ENCODE assay signal across 8 mouse cellular contexts in the genomic region with DNA sequence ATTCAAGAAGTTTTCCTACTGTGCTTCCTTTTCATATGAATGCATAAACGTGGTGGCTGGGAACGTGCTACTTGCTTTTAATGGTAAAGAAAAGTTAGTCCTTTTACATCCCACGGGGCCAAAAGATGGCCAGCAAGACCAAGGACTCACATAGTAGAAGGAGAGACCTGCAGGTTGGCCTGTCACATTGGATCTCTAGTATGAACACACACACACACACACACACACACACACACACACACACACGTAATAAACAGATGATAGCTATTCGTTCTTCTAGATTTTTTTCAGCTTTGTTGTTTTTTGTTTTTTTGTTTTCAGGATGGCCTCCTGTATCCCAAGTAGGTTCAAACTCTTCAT. TPM values are rescaled to one million over a fixed set of nuclear protein-coding genes. Genes with fewer than 3 reads are reported as not detected.
DNase-seq lines count a peak whose midpoint lies in the region; ATAC-seq and TF ChIP-seq lines count a peak whose summit lies in the region.

No protein-coding gene starts in this region.

- 41% methylated on average over 5 of the region's 5 CpGs for WGBS in lung, embryonic 14.5 days
- WGBS in intestine, postnatal 0 days, result 29% methylated on average over 5 of the region's 5 CpGs
- 45% methylated on average over 5 of the region's 5 CpGs for WGBS in neural tube, embryonic 15.5 days

- peak; percentile 18; the same call in 1 of the 2 replicates for ATAC-seq in lung, embryonic 14.5 days (ENCODE audit: insufficient read depth)
- no peak for ATAC-seq in intestine, postnatal 0 days
- no peak for ATAC-seq in neural tube, embryonic 15.5 days (ENCODE audit: low FRiP score)

- no peaks in the 10 kb centered on the region for H3K9me3 ChIP-seq in lung, embryonic 14.5 days (ENCODE audit: low read depth, low read length)
- no peaks in the 10 kb centered on the region for H3K9me3 ChIP-seq in intestine, postnatal 0 days (ENCODE audit: control insufficient read depth)
- H3K9me3 ChIP-seq in neural tube, embryonic 15.5 days (replicated peaks), result no peaks in the 10 kb centered on the region

- no peaks in the 10 kb centered on the region for H3K27me3 ChIP-seq in lung, embryonic 14.5 days (ENCODE audit: insufficient read depth, low read length)
- no peaks in the 10 kb centered on the region for H3K27me3 ChIP-seq in intestine, postnatal 0 days (replicated peaks; ENCODE audit: control insufficient read depth, insufficient read depth, low read length)
- H3K27me3 ChIP-seq in neural tube, embryonic 15.5 days (replicated peaks), result no peaks in the 10 kb centered on the region

- H3K27ac ChIP-seq in lung, embryonic 14.5 days (ENCODE audit: low read depth), result peak overlapping the region; percentile 68
- peak overlapping the region; percentile 13; the same call in 1 of the 2 replicates for H3K27ac ChIP-seq in embryonic fibroblast, embryonic 13.5 days (ENCODE audit: insufficient read depth, low read length)
- peak overlapping the region; percentile 47; the same call in 1 of the 2 replicates for H3K27ac ChIP-seq in intestine, postnatal 0 days (ENCODE audit: low read depth, low read length)
- H3K27ac ChIP-seq in neural tube, embryonic 15.5 days (replicated peaks), result peak overlapping the region; percentile 88

- peak overlapping the region; percentile 66; the same call in 1 of the 2 replicates for H3K9ac ChIP-seq in lung, embryonic 14.5 days
- H3K9ac ChIP-seq in intestine, postnatal 0 days (ENCODE audit: low read depth, low read length), result peak overlapping the region; percentile 74; the same call in 1 of the 2 replicates
- peak overlapping the region; percentile 85 for H3K9ac ChIP-seq in neural tube, embryonic 15.5 days (replicated peaks)

- no peak for TF ChIP-seq POLR2A in embryonic fibroblast, embryonic 13.5 days (IDR thresholded peaks at IDR 0.05; ENCODE audit: low read depth, low read length)

- H3K4me2 ChIP-seq in lung, embryonic 14.5 days, result peak overlapping the region; percentile 69
- H3K4me2 ChIP-seq in intestine, postnatal 0 days (replicated peaks; ENCODE audit: low read depth), result peak overlapping the region; percentile 96
- H3K4me2 ChIP-seq in neural tube, embryonic 15.5 days, result peak overlapping the region; percentile 63

- H3K4me1 ChIP-seq in lung, embryonic 14.5 days (ENCODE audit: insufficient read depth), result no peaks in the 10 kb centered on the region
- no peaks in the 10 kb centered on the region for H3K4me1 ChIP-seq in embryonic fibroblast, embryonic 13.5 days (ENCODE audit: control insufficient read depth, insufficient read depth, low read length)
- no peaks in the 10 kb centered on the region for H3K4me1 ChIP-seq in intestine, postnatal 0 days (replicated peaks; ENCODE audit: control insufficient read depth, insufficient read depth, low read length)
- peaks cover 22% of the 10 kb centered on the region for H3K4me1 ChIP-seq in neural tube, embryonic 15.5 days

- H3K36me3 ChIP-seq in lung, embryonic 14.5 days (ENCODE audit: insufficient read depth), result peaks cover 54% of the 10 kb centered on the region
- H3K36me3 ChIP-seq in intestine, postnatal 0 days (ENCODE audit: control insufficient read depth, insufficient read depth), result peaks cover 29% of the 10 kb centered on the region
- H3K36me3 ChIP-seq in neural tube, embryonic 15.5 days, result peaks cover 43% of the 10 kb centered on the region

- no peak for TF ChIP-seq CTCF in lung, embryonic 14.5 days (IDR thresholded peaks at IDR 0.05; ENCODE audit: low read depth)
- no peak for TF ChIP-seq CTCF in embryonic fibroblast, embryonic 13.5 days (IDR thresholded peaks at IDR 0.05; ENCODE audit: borderline replicate concordance, insufficient read depth, low read length)
- no peak for TF ChIP-seq CTCF in intestine, postnatal 0 days (IDR thresholded peaks at IDR 0.05; ENCODE audit: low read depth)

- H3K4me3 ChIP-seq in lung, embryonic 14.5 days (ENCODE audit: low read depth, low read length), result peak overlapping the region; percentile 58
- H3K4me3 ChIP-seq in embryonic fibroblast, embryonic 13.5 days (ENCODE audit: insufficient read depth, low read length), result no peak overlapping the region
- H3K4me3 ChIP-seq in intestine, postnatal 0 days (ENCODE audit: low read depth, low read length), result peak overlapping the region; percentile 76
- H3K4me3 ChIP-seq in neural tube, embryonic 15.5 days (replicated peaks), result peak overlapping the region; percentile 73

- no peak for DNase-seq in lung, embryonic 14.5 days
- DNase-seq in lung, postnatal 25 days (ENCODE audit: low spot score), result no peak
- no peak for DNase-seq in adrenal gland, postnatal 4 days (ENCODE audit: low spot score in 2 of 2)
- no peak for DNase-seq in adrenal gland, adult (ENCODE audit: inconsistent age in 2 of 2, low spot score in 1 of 2)
- DNase-seq in urinary bladder, adult 2 months (ENCODE audit: low spot score), result no peak

RNA-seq across cellular contexts. Expression of gene Vcpkmt, which starts 0.4 kb away (rescaled TPM):
- 23.6 and 26.5 TPM in 2 replicates for polyA plus RNA-seq in lung, embryonic 14.5 days (2014; fragmentation: Nextera tagmentation; extraction: Ambion mirVana)
- polyA plus RNA-seq in embryonic fibroblast, embryonic 13.5 days (2011; ENCODE audit: insufficient read length, low read depth, missing spikeins), result 14.5 and 14.7 TPM in 2 replicates
- 17.5 and 19.4 TPM in 2 replicates for polyA plus RNA-seq in intestine, postnatal 0 days (2015; fragmentation: Nextera tagmentation; extraction: Ambion mirVana)
- 28.8 and 30.5 TPM in 2 replicates for polyA plus RNA-seq in neural tube, embryonic 15.5 days (2015; fragmentation: Nextera tagmentation; extraction: Ambion mirVana)
- total RNA-seq in adrenal gland, postnatal 4 days (2021), result 10 to 100 TPM; 12.4 to 14.2 TPM
- 9.4 and 9.8 TPM in 2 replicates for polyA plus RNA-seq in urinary bladder, adult 2 months (2012; rRNA removed)

Comparison
In these comparisons a context has a peak if more than half of its experiments do, and no peak if none do; other contexts are left out.
1. H3K27ac ChIP-seq: peak in every context shown above with its lines; median percentile 88 in neural tube, embryonic 15.5 days; 68 in lung, embryonic 14.5 days; 47 in intestine, postnatal 0 days; 13 in embryonic fibroblast, embryonic 13.5 days.